Mouse (Mus musculus): ENCODE measurements around the gene Med17.

Gene Med17

GRCm38 (mm10) chr9:15288402-15288801, 8.7 kb upstream of the Med17 start:
- no peak for DNase-seq (ENCODE audit: low spot score in 2 of 2)

GRCm38 (mm10) chr9:15287846-15288245, 8.1 kb upstream of the Med17 start:
- DNase-seq (ENCODE audit: low spot score in 2 of 2), result no peak

- no peak for DNase-seq (ENCODE audit: low spot score in 2 of 2)
These were observed 5.7 kb upstream of the Med17 start for GRCm38 (mm10) chr9:15285443-15285842.

GRCm38 (mm10) chr9:15280491-15280879, 754 bp upstream of the Med17 start:
- no peak for DNase-seq (ENCODE audit: low spot score in 2 of 2)

- DNase-seq (ENCODE audit: low spot score in 2 of 2), result no peak
These were observed 537 bp downstream of the Med17 start for GRCm38 (mm10) chr9:15279139-15279648.

- DNase-seq (ENCODE audit: low spot score in 2 of 2), result no peak
These were observed 1.4 kb downstream of the Med17 start for GRCm38 (mm10) chr9:15278343-15278742.

- no peak for DNase-seq (ENCODE audit: low spot score in 2 of 2)
These were observed 2.9 kb downstream of the Med17 start for GRCm38 (mm10) chr9:15276855-15277254.

GRCm38 (mm10) chr9:15273981-15274380, 5.8 kb downstream of the Med17 start:
- no peak for DNase-seq (ENCODE audit: low spot score in 2 of 2)

GRCm38 (mm10) chr9:15263487-15263886, 16.2 kb downstream of the Med17 start:
- DNase-seq (ENCODE audit: low spot score in 2 of 2), result no peak

GRCm38 (mm10) chr9:15261980-15262379, 17.8 kb downstream of the Med17 start:
- no peak for DNase-seq (ENCODE audit: low spot score in 2 of 2)

- no peak for DNase-seq (ENCODE audit: low spot score in 2 of 2)
These were observed 23.5 kb downstream of the Med17 start for GRCm38 (mm10) chr9:15256214-15256613.

GRCm38 (mm10) chr9:15254501-15254900, 25.2 kb downstream of the Med17 start:
- DNase-seq (ENCODE audit: low spot score in 2 of 2), result no peak

- no peak for DNase-seq (ENCODE audit: low spot score in 2 of 2)
These were observed 27.5 kb downstream of the Med17 start for GRCm38 (mm10) chr9:15252196-15252595.

GRCm38 (mm10) chr9:15250376-15250775, 29.4 kb downstream of the Med17 start:
- no peak for DNase-seq (ENCODE audit: low spot score in 2 of 2)

GRCm38 (mm10) chr9:15245319-15246075, 34.2 kb downstream of the Med17 start:
- no peak for DNase-seq (ENCODE audit: low spot score in 2 of 2)

- DNase-seq (ENCODE audit: low spot score in 2 of 2), result no peak
These were observed 37.6 kb downstream of the Med17 start for GRCm38 (mm10) chr9:15242130-15242529.

- DNase-seq (ENCODE audit: low spot score in 2 of 2), result peak in 1 of 2 experiments; percentile 63
These were observed 38.2 kb downstream of the Med17 start for GRCm38 (mm10) chr9:15241596-15241939.

GRCm38 (mm10) chr9:15240863-15241595, 38.7 kb downstream of the Med17 start:
- DNase-seq (ENCODE audit: low spot score in 2 of 2), result peak in 1 of 2 experiments; percentile 3

GRCm38 (mm10) chr9:15240006-15240405, 39.7 kb downstream of the Med17 start:
- peak in 1 of 2 experiments; percentile 20 for DNase-seq (ENCODE audit: low spot score in 2 of 2)

GRCm38 (mm10) chr9:15239042-15239925, 40.4 kb downstream of the Med17 start, which contains the start of gene Vstm5:
Gene Vstm5 (plus strand): TSS chr9:15239045.
- DNase-seq (ENCODE audit: low spot score in 2 of 2), result peak; percentile 62 to 63

GRCm38 (mm10) chr9:15238297-15238990, 41.3 kb downstream of the Med17 start:
- DNase-seq (ENCODE audit: low spot score in 2 of 2), result peak in 1 of 2 experiments; percentile 24
